Mouse (Mus musculus) limb, embryonic 11.5 days (tissue): ENCODE measurements at regions not wholly inside any gene's neighbourhood (a gene's known extent, or its start where the extent isn't known, plus 50 kb on each side); places are given as distances from the start of the nearest gene placed in this dataset.

Source experiments
- ATAC-seq: fragments of 200-750 bp; cut with Nextera tagmentation; 2 replicates; pipeline ENCODE4 v1.8.0; 2017; ENCODE audit warnings: low read depth; ENCODE audit not compliant: insufficient number of reproducible peaks, low FRiP score, low TSS enrichment
- DNase-seq: peaks from one replicate; pipeline ENCODE4 v3.0.0-alpha.2; 2015; ENCODE audit warnings: low spot score
- H3K27ac ChIP-seq: fragments of 300-500 bp; sonication (generic); replicated peaks from 2 replicates; pipeline ENCODE4 v1.5.1; 2014; ENCODE audit warnings: low read depth, mild to moderate bottlenecking, low read length
- H3K27me3 ChIP-seq: fragments of 300-500 bp; sonication (generic); 2 replicates; pipeline ENCODE4 v1.6.1; 2014; ENCODE audit warnings: mild to moderate bottlenecking, low read length, mixed read lengths; ENCODE audit not compliant: control insufficient read depth, insufficient read depth
- H3K36me3 ChIP-seq: fragments of 300-500 bp; sonication (generic); 2 replicates; pipeline ENCODE4 v1.6.1; 2014; ENCODE audit warnings: mild to moderate bottlenecking, low read length, moderate library complexity, mixed read lengths; ENCODE audit not compliant: control insufficient read depth, insufficient read depth
- H3K4me1 ChIP-seq: fragments of 300-500 bp; sonication (generic); 2 replicates; pipeline ENCODE4 v1.6.1; 2014; ENCODE audit warnings: low read length, mixed read lengths; ENCODE audit not compliant: control insufficient read depth, insufficient read depth
- H3K4me2 ChIP-seq: fragments of 300-500 bp; sonication (generic); 2 replicates; pipeline ENCODE4 v1.6.1; 2014; ENCODE audit warnings: low read depth, mild to moderate bottlenecking, moderate library complexity; ENCODE audit not compliant: severe bottlenecking
- H3K4me3 ChIP-seq: fragments of 300-500 bp; sonication (generic); 2 replicates; pipeline ENCODE4 v1.5.1; 2014; ENCODE audit warnings: low read depth, low read length
- H3K9ac ChIP-seq: fragments of 300-500 bp; sonication (generic); 2 replicates; pipeline ENCODE4 v1.6.1; 2014; ENCODE audit warnings: mild to moderate bottlenecking, low read length
- H3K9me3 ChIP-seq: fragments of 300-500 bp; sonication (generic); 2 replicates; pipeline ENCODE4 v1.6.1; 2016; ENCODE audit warnings: low read length; ENCODE audit not compliant: control insufficient read depth
- WGBS: fragments of 180-500 bp; shearing (Covaris S2); extraction: QIAGEN DNeasy Blood & Tissue Kit; methylation state at CpG from one replicate; pipeline ENCODE4 v1.1.7; 2014; 5-methylcytosine and 5-hydroxymethylcytosine counted together

- WGBS = 86% methylated on average over 5 of the region's 5 CpGs
- Histone ChIP-seq H3K27me3 (no peaks in the 10 kb centered on the region), H3K4me3 (no peak overlapping the region)
Observed at GRCm38 (mm10) chr9:32815473-32815872, 179.5 kb downstream of the Ets1 start.

GRCm38 (mm10) chr9:32816649-32817425 lies 180.8 kb downstream of the Ets1 start:
- DNase-seq = no peak
- H3K4me3 ChIP-seq = no peak overlapping the region
- no peaks in the 10 kb centered on the region for H3K9me3 ChIP-seq
- H3K27ac ChIP-seq = no peak overlapping the region
- H3K4me2 ChIP-seq = no peak overlapping the region
- 0 out of 2 replicates have a peak, but pooled peaks cover 5% of the 10 kb centered on the region for H3K4me1 ChIP-seq
- no peak overlapping the region for H3K9ac ChIP-seq
- 72% methylated on average over 9 of the region's 9 CpGs for WGBS
- H3K27me3 ChIP-seq = no peaks in the 10 kb centered on the region
- H3K36me3 ChIP-seq = no peaks in the 10 kb centered on the region
- no peak for ATAC-seq

More at GRCm38 (mm10) chr9:32815473-32815872, 179.5 kb downstream of the Ets1 start:
- Histone ChIP-seq H3K9me3 (no peaks in the 10 kb centered on the region), H3K4me1 (0 out of 2 replicates have a peak, but pooled peaks cover 5% of the 10 kb centered on the region), H3K4me2 (no peak overlapping the region), H3K27ac (no peak overlapping the region), H3K36me3 (no peaks in the 10 kb centered on the region), H3K9ac (no peak overlapping the region)
- no peak for ATAC-seq
- DNase-seq = no peak

GRCm38 (mm10) chr9:32817442-32818358 lies 181.7 kb downstream of the Ets1 start:
- H3K27me3 ChIP-seq = no peaks in the 10 kb centered on the region
- no peak overlapping the region for H3K9ac ChIP-seq
- ATAC-seq (no peak), DNase-seq (no peak)
- no peak overlapping the region for H3K4me3 ChIP-seq
- H3K36me3 ChIP-seq = no peaks in the 10 kb centered on the region
- 58% methylated on average over 7 of the region's 7 CpGs for WGBS
- H3K9me3 ChIP-seq = no peaks in the 10 kb centered on the region
- no peak overlapping the region for H3K4me2 ChIP-seq
- H3K4me1 ChIP-seq = 0 out of 2 replicates have a peak, but pooled peaks cover 5% of the 10 kb centered on the region
- no peak overlapping the region for H3K27ac ChIP-seq

DNA sequence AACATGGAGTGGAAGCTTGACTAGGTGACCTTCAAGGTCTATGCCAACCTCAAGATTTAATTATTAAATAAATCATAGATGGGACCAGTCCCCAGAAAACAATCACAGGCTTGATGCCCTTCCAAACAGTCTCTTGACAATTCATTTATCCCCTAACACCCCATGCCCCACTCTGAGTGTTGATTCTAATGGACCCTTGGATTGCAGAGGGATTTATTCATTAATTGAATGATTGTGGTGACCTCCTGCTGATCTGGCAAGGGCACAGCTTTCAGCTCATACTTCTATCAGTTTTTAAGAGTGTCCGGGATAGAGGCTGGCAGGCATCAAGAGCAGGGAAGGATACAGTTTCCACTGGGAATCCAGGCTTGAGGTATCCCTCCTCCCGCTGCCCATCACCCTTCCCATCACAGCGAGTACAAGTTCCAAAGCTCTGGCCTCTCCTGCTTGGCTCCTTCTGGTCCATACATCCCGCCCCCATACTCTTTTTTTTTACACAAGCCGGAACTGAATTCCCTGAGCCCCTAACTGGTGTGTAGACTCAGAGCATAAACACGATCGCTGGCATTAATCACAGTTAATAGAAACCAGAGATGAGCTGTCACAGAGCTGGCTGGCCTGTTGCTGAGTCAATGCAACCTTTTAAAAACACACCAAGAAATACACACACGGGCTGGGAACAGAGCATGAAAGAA lies 187.6 kb downstream of the Ets1 start:
- Histone ChIP-seq H3K9ac (no peak overlapping the region), H3K4me3 (no peak overlapping the region), H3K4me2 (0 out of 2 replicates have a peak overlapping the region, but pooled peaks have one; percentile 8), H3K27me3 (no peaks in the 10 kb centered on the region), H3K9me3 (no peaks in the 10 kb centered on the region), H3K36me3 (no peaks in the 10 kb centered on the region), H3K27ac (peak overlapping the region; percentile 53), H3K4me1 (peaks cover 5% of the 10 kb centered on the region; the same call in 1 of the 2 replicates)
- peak; percentile 77 for DNase-seq
- 10% methylated on average over 8 of the region's 8 CpGs for WGBS
- ATAC-seq = peak; percentile 76

- Histone ChIP-seq H3K9ac (no peak overlapping the region), H3K27ac (peak overlapping the region; percentile 10; the same call in 1 of the 2 replicates), H3K4me2 (no peak overlapping the region), H3K9me3 (no peaks in the 10 kb centered on the region), H3K4me3 (no peak overlapping the region), H3K4me1 (peaks cover 5% of the 10 kb centered on the region; the same call in 1 of the 2 replicates), H3K36me3 (no peaks in the 10 kb centered on the region), H3K27me3 (no peaks in the 10 kb centered on the region)
- ATAC-seq (0 out of 2 replicates have a peak, but pooled peaks have one; percentile 47), DNase-seq (peak; percentile 65)
- 12% methylated on average over 6 of the region's 6 CpGs for WGBS
Observed at GRCm38 (mm10) chr9:32824134-32824531, 188.1 kb downstream of the Ets1 start.

- no peak overlapping the region for H3K9ac ChIP-seq
- DNase-seq (no peak), ATAC-seq (no peak)
- H3K27me3 ChIP-seq = no peaks in the 10 kb centered on the region
- WGBS = 27% methylated on average over 2 of the region's 2 CpGs
- H3K4me2 ChIP-seq = no peak overlapping the region
- H3K9me3 ChIP-seq = no peaks in the 10 kb centered on the region
- no peaks in the 10 kb centered on the region for H3K36me3 ChIP-seq
- no peak overlapping the region for H3K4me3 ChIP-seq
- H3K27ac ChIP-seq = no peak overlapping the region
- peaks cover 17% of the 10 kb centered on the region for H3K4me1 ChIP-seq
Observed at GRCm38 (mm10) chr9:32830268-32830891, 194.4 kb downstream of the Ets1 start.

DNA sequence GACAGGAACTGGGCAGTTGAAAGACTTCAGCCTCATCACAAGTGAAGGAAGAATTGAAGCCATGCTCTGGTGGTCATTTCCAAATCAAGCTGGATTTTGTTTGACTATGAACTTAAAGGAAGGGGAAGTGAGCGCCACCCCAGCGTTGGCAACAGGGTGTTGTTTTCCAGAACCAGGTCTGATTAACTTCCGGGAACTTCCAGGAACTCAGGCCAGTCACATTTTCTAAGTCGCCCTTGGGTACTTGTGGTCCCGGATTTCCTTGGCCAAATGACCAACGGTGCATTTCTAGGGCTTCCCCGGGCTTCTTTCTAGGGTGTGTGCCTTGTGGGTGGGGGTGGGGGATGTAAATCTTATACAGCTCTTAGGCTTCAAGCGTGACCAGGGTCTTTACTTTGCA lies 197.4 kb downstream of the Ets1 start:
- Histone ChIP-seq H3K27ac (no peak overlapping the region), H3K9me3 (no peaks in the 10 kb centered on the region), H3K27me3 (no peaks in the 10 kb centered on the region), H3K4me2 (no peak overlapping the region), H3K4me1 (peaks cover 29% of the 10 kb centered on the region), H3K4me3 (no peak overlapping the region), H3K36me3 (no peaks in the 10 kb centered on the region), H3K9ac (no peak overlapping the region)
- ATAC-seq (no peak), DNase-seq (no peak)
- 83% methylated on average over 8 of the region's 8 CpGs for WGBS
